Mouse (Mus musculus) heart, adult 2 months (tissue): ENCODE measurements around the gene Fkbp1b. TPM values are rescaled to one million over a fixed set of nuclear protein-coding genes. Genes with fewer than 3 reads are reported as not detected.
A peak's percentile ranks its signal among the peaks of the same experiment; 100 is the strongest.

Experiments
- DNase-seq, 2 experiments: peaks; one replicate each; pipeline ENCODE4 v3.0.0; 2021
- H3K27ac ChIP-seq: fragments of 200-600 bp; 2 replicates; pipeline ENCODE4 v1.8.1; 2022
- H3K27me3 ChIP-seq: fragments of 200-500 bp; 2 replicates; pipeline ENCODE4 v1.6.1; 2012; ENCODE audit warnings: mild to moderate bottlenecking, low read length, inconsistent platforms, mixed read lengths; ENCODE audit not compliant: control insufficient read depth, insufficient read depth
- H3K36me3 ChIP-seq: fragments of 200-500 bp; 2 replicates; pipeline ENCODE4 v1.6.1; 2012; ENCODE audit warnings: low read length, inconsistent platforms; ENCODE audit not compliant: control insufficient read depth, insufficient read depth
- H3K4me1 ChIP-seq: fragments of 200-500 bp; 2 replicates; pipeline ENCODE4 v1.6.1; 2011; ENCODE audit warnings: low read length; ENCODE audit not compliant: control insufficient read depth, insufficient read depth
- H3K4me3 ChIP-seq: fragments of 200-600 bp; 2 replicates; pipeline ENCODE4 v1.8.1; 2022
- H3K79me2 ChIP-seq: fragments of 200-500 bp; replicated peaks from 2 replicates; pipeline ENCODE4 v1.6.1; 2012; ENCODE audit warnings: mild to moderate bottlenecking, inconsistent platforms, low read length, moderate library complexity, mixed read lengths; ENCODE audit not compliant: control insufficient read depth, insufficient read depth
- H3K9ac ChIP-seq: fragments of 200-500 bp; 2 replicates; pipeline ENCODE4 v1.6.1; 2012; ENCODE audit warnings: low read depth, mild to moderate bottlenecking, control low read depth, inconsistent platforms, low read length, mixed read lengths
- CTCF ChIP-seq: fragments of 200-600 bp; IDR thresholded peaks from 2 replicates; pipeline ENCODE4 v1.8.1; 2022; ENCODE audit warnings: antibody characterized with exemption, mild to moderate bottlenecking, moderate library complexity
- EP300 ChIP-seq: fragments of 200-500 bp; IDR thresholded peaks from 2 replicates; pipeline ENCODE4 v1.6.1; 2011; ENCODE audit warnings: low read depth, low read length, control low read depth; ENCODE audit not compliant: insufficient read depth
- POLR2A ChIP-seq: fragments of 200-500 bp; IDR thresholded peaks from 2 replicates; pipeline ENCODE4 v1.6.1; 2011; ENCODE audit warnings: mild to moderate bottlenecking, low read depth, low read length, control low read depth; ENCODE audit not compliant: insufficient read depth
- WGBS: fragments of 180-500 bp; shearing (Covaris S2); methylation state at CpG from one replicate; pipeline ENCODE4 v1.1.7; 2018; 5-methylcytosine and 5-hydroxymethylcytosine counted together
- intact Hi-C: fragments of 180-260 bp; cut with DNase I; formaldehyde crosslinking; loops from one replicate; pipeline ENCODE4 v1.15.1; 2025
- polyA plus RNA-seq: library from polyadenylated mRNA; depleted of rRNA; stranded (reverse); fragments of >200 nt; gene quantifications from 2 replicates; pipeline ENCODE4 v1.2.3, GENCODE M21; 2012
- total RNA-seq, 2 experiments: library from RNA; stranded (reverse); gene quantifications; 2 replicates each; pipeline ENCODE4 v1.2.3; 2021

Gene Fkbp1b
- total and polyA plus RNA-seq, 3 experiments: 0.50 to 2.4 (median 1.1) TPM

DNA sequence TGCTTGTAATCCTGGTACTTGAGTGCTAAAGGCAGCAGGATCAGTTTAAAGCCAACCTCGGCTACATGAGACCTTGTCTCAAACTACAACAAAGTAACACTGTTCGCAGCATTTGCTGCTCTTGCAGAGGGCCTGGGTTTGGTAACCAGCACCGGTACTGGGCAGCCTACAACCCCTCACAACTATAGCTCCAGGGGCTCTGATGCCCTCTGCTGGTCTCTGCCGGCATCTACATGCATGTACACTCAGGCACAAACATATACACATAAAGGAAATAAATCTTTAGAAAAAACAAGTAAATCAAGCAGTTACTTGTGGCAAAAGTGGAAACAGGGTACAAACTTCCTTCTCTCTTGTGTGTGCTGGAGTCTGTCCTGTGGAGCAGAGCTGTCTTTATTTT is 21.3 kb upstream of the Fkbp1b start:
- intact Hi-C loops: no loop called here
- no peaks in the 10 kb centered on the region for H3K27me3 ChIP-seq
- WGBS: 87% methylated on average over 4 of the region's 4 CpGs
- no peak overlapping the region for H3K9ac ChIP-seq
- H3K79me2 ChIP-seq: no peaks in the 10 kb centered on the region
- no peak overlapping the region for H3K27ac ChIP-seq
- no peaks in the 10 kb centered on the region for H3K36me3 ChIP-seq
- TF ChIP-seq CTCF (peak; percentile 53), EP300 (no peak)
- DNase-seq: no peak
- H3K4me3 ChIP-seq: no peak overlapping the region
- H3K4me1 ChIP-seq: peaks cover 2% of the 10 kb centered on the region

DNA sequence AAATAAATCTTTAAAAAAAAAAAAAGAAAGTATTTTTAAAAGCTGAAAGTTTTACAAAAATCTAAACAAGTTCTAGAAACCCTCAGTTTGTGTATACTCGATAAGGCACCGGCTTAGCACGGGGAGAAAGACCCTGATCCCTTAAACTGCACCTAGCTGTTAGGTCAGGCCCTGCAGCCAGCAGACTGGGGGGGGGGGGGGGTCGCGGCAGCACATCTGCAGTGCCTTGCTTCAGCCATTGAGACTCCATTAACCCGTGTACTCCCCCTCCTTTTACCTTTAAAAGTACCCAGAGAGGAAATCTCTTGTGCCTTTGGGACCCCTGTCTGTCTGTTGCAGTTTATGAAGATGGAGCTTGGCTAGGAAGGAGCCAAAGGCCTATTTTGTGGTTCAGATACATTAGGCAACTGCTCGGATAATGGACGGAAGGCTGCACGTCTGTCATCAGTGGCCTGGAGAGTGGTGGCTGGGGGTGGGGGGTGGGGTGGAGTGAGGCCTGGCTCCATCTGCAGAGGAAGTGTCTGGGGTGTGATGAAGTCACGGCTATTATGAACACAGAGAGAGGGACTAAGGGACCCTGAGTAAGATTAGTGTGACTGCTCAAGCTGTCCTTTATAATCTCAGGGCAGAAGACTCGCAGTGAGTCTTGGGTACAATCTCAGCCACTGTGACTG is 18.0 kb upstream of the Fkbp1b start:
- intact Hi-C loops: loop anchor here (5.0 kb wide), 1 partner anchor 58 kb away; the partner anchor contains the start of gene Atad2b
- 39% methylated on average over 11 of the region's 11 CpGs for WGBS
- H3K36me3 ChIP-seq: no peaks in the 10 kb centered on the region

DNA sequence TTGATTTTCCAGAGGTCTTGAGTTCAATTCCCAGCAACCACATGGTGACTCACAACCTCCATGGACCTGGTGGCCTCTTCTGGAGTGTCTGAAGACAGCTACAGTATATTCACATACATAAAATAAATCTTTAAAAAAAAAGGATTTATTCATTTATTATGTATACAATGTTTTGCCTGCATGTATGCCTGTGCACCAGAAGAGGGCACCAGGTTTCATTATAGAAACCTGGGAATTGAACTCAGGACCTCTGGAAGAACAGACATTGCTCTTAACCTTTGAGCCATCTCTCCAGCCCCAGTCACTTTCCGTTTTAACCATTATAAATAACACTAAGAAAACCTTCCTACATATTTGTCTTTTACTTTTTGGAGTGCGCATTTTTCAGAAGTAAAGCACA is 15.4 kb upstream of the Fkbp1b start:
- H3K79me2 ChIP-seq: no peaks in the 10 kb centered on the region
- no peaks in the 10 kb centered on the region for H3K4me1 ChIP-seq
- H3K36me3 ChIP-seq: no peaks in the 10 kb centered on the region
- no peak for DNase-seq
- H3K4me3 ChIP-seq: no peak overlapping the region
- peak; percentile 61 for TF ChIP-seq CTCF
- no peak for TF ChIP-seq EP300
- TF ChIP-seq POLR2A: no peak
- H3K9ac ChIP-seq: no peak overlapping the region
- H3K27ac ChIP-seq: no peak overlapping the region
- H3K27me3 ChIP-seq: no peaks in the 10 kb centered on the region
- intact Hi-C loops: loop anchor here (2.0 to 5.0 kb wide), 2 partner anchors 60 to 116 kb away; partner anchors contain the start of gene Atad2b
- 99% methylated on average over 2 of the region's 2 CpGs for WGBS

More for the DNA sequence above, 18.0 kb upstream of the Fkbp1b start:
- Histone ChIP-seq H3K27ac (no peak overlapping the region), H3K4me1 (peaks cover 2% of the 10 kb centered on the region), H3K27me3 (no peaks in the 10 kb centered on the region), H3K4me3 (no peak overlapping the region), H3K79me2 (no peaks in the 10 kb centered on the region), H3K9ac (no peak overlapping the region)
- no peak for DNase-seq
- no peak for TF ChIP-seq POLR2A
- TF ChIP-seq CTCF: no peak
- no peak for TF ChIP-seq EP300

DNA sequence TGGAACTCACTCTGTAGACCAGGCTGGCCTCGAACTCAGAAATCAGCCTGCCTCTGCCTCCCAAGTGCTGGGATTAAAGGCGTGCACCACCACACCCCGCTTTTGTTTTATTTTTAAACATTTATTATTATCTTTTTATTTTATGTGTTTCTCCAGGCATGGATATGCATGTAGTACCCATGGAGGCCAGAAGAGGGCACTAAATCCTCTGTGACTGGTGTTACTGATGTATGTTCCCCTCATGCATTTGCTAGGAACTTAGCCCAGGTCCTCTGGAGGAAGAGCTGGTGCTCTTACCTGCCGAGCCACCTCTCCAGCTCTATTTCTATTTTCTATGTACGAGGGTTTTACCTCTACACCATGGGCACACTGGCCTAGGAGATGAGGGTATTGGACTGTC is 14.8 kb upstream of the Fkbp1b start:
- Histone ChIP-seq H3K79me2 (no peaks in the 10 kb centered on the region), H3K27me3 (no peaks in the 10 kb centered on the region), H3K4me3 (no peak overlapping the region), H3K27ac (no peak overlapping the region), H3K9ac (no peak overlapping the region), H3K4me1 (no peaks in the 10 kb centered on the region), H3K36me3 (no peaks in the 10 kb centered on the region)
- DNase-seq: no peak
- TF ChIP-seq POLR2A (no peak), EP300 (no peak), CTCF (peak; percentile 64)
- intact Hi-C loops: loop anchor here (2.0 to 5.0 kb wide), 2 partner anchors 61 to 117 kb away; partner anchors contain the start of gene Atad2b
- 94% methylated on average over 5 of the region's 5 CpGs for WGBS

DNA sequence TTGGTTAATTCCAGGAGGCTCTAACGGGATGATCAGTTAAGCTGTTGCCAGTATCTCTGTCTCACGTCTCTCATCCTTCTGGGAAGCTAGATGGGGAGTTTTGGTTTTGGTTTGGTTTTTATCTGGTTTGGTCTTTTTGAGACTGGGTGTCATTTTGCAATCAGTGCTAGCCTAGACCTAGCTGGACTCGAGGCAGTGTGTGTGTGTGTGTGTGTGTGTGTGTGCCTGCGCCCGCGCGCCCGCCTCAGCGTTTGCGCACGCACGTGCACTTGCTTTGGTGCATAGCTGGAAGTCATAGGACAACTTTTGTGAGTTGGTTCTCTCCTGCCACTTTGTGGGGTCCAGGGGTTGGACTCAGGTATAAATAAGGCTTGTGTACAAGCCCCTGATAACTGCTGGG is 2.4 kb upstream of the Fkbp1b start:
- peak overlapping the region; percentile 66 for H3K4me3 ChIP-seq
- peak overlapping the region; percentile 54 for H3K9ac ChIP-seq
- peak overlapping the region; percentile 78 for H3K27ac ChIP-seq
- peak; percentile 42 to 46 for DNase-seq
- no peaks in the 10 kb centered on the region for H3K79me2 ChIP-seq
- no peak for TF ChIP-seq CTCF
- intact Hi-C loops: loop anchor here (1.0 to 2.0 kb wide), 2 partner anchors 26 to 63 kb away; partner anchors contain the start of genes Sf3b6 and Ubxn2a
- under 1% methylated on average over 12 of the region's 12 CpGs for WGBS
- H3K27me3 ChIP-seq: no peaks in the 10 kb centered on the region
- peaks cover 2% of the 10 kb centered on the region for H3K4me1 ChIP-seq
- H3K36me3 ChIP-seq: no peaks in the 10 kb centered on the region

DNA sequence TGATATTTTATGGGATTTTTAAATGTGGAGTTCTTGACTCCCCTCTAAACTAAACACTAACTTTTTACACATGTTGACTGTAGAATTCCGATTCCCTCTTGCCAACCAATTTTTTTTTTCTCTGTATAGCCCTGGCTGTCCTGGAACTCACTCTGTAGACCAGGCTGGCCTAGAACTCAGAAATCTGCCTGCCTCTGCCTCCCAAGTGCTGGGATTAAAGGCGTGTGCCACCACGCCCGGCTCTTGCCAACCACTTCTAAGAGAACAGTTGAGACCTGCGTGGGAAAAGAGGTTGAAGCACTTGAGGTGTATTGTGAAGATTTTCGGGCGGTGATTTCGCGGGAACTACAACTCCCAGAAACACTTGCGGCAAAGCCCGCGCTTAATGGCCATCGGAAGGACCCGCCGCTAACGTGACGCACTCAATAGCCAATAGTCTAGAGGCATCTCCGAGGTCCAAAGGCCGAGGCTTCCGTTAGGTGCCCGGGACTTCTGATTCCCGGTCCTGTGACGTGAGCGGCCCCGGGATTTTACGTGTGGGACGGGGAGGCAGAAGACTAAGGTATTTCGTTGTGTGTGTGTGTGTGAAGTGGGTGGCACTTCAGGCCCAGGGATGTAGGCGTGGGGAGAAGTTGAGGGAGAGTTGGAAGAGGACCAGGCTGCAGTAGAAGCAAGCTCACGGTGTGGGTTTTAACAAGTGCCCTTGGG is 1.7 kb upstream of the Fkbp1b start, which contains the start of gene Wdcp:
Wdcp (plus strand) TSS at position 414 of the 708 bp plus-strand sequence.
- peak within 1 kb of the TSS; percentile 78 for H3K27ac ChIP-seq
- TF ChIP-seq POLR2A (peak; percentile 75), EP300 (no peak), CTCF (no peak)
- H3K4me3 ChIP-seq: peak within 1 kb of the TSS; percentile 66
- under 1% methylated on average over 30 of the region's 30 CpGs for WGBS
- peak within 1 kb of the TSS; percentile 66 for H3K9ac ChIP-seq
- peak; percentile 87 to 93 for DNase-seq
- no peaks in the 10 kb centered on the region for H3K27me3 ChIP-seq
- no peaks in the 10 kb centered on the region for H3K36me3 ChIP-seq
- intact Hi-C loops: loop anchor here (1.0 to 2.0 kb wide), 2 partner anchors 26 to 64 kb away; partner anchors contain the start of genes Sf3b6 and Ubxn2a
- H3K79me2 ChIP-seq: no peaks in the 10 kb centered on the region
- peaks cover 2% of the 10 kb centered on the region for H3K4me1 ChIP-seq
